In the genomic region with DNA sequence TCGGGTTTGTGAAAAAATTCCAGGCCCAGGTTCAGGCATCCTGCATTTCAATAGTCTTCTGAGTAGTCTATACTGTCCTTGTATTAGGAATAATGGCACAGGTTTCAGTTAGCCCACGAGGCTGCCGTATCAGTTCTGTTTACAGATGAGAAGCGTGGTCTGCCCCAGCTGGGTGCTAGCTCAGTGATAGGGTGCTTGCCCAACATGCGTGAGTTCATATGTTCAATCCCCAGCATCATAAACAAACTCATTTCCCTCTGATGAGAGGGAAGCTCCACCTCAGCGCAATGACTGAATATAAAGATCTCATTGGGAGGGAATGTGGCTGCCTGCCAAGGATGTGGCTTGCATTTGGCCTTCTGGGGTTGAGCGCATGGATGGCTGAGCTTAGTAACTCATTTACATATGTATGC, we compare ENCODE assay signal across 9 mouse cellular contexts. TPM values are rescaled to one million over a fixed set of nuclear protein-coding genes. Genes with fewer than 3 reads are reported as not detected.
DNase-seq lines count a peak whose midpoint lies in the region; ATAC-seq and TF ChIP-seq lines count a peak whose summit lies in the region.
"Had no signal": no experiment of that assay in that cellular context is flagged by ENCODE, and none has a peak within 500 bp of the region (broad histone marks: within the 10 kb centered on the region; RNA-seq: fewer than 3 reads in every experiment).

No protein-coding gene starts in this region.

- ATAC-seq in intestine, embryonic 14.5 days (replicated peaks; ENCODE audit: low FRiP score, low TSS enrichment, low read depth), result no peak
- ATAC-seq in intestine, postnatal 0 days, result no peak
- peak; percentile 25; the same call in 1 of the 2 replicates for ATAC-seq in liver, embryonic 13.5 days (ENCODE audit: low read depth)

- H3K9me3 ChIP-seq in intestine, embryonic 14.5 days (ENCODE audit: control insufficient read depth, low read length), result no peaks in the 10 kb centered on the region
- H3K9me3 ChIP-seq in intestine, postnatal 0 days (ENCODE audit: control insufficient read depth), result no peaks in the 10 kb centered on the region
- no peaks in the 10 kb centered on the region for H3K9me3 ChIP-seq in MEL (replicated peaks; ENCODE audit: insufficient read depth, low read length)
- H3K9me3 ChIP-seq in liver, embryonic 13.5 days (replicated peaks), result no peaks in the 10 kb centered on the region
- H3K9me3 ChIP-seq: heart, embryonic 13.5 days had no signal

- WGBS in intestine, embryonic 14.5 days, result 70% methylated on average over 7 of the region's 7 CpGs
- 55% methylated on average over 7 of the region's 7 CpGs for WGBS in intestine, postnatal 0 days
- 39% methylated on average over 7 of the region's 7 CpGs for WGBS in liver, embryonic 13.5 days (ENCODE audit: insufficient replicate concordance)

- no peak overlapping the region for H3K27ac ChIP-seq in intestine, embryonic 14.5 days (ENCODE audit: low read depth)
- H3K27ac ChIP-seq in intestine, postnatal 0 days (ENCODE audit: low read depth, low read length), result no peak overlapping the region
- H3K27ac ChIP-seq in MEL (ENCODE audit: control insufficient read depth, low read depth, low read length), result peak overlapping the region; percentile 39
- no peak overlapping the region for H3K27ac ChIP-seq in liver, embryonic 13.5 days
- H3K27ac ChIP-seq: heart, embryonic 13.5 days had no signal

- H3K9ac ChIP-seq in intestine, embryonic 14.5 days (ENCODE audit: low read length), result no peak overlapping the region
- no peak overlapping the region for H3K9ac ChIP-seq in intestine, postnatal 0 days (ENCODE audit: low read depth, low read length)
- no peak overlapping the region for H3K9ac ChIP-seq in MEL (ENCODE audit: control insufficient read depth, low read depth, low read length, poor library complexity, severe bottlenecking)
- no peak overlapping the region for H3K9ac ChIP-seq in liver, embryonic 13.5 days

- no peak overlapping the region for H3K4me2 ChIP-seq in intestine, embryonic 14.5 days (ENCODE audit: low read length)
- H3K4me2 ChIP-seq in intestine, postnatal 0 days (replicated peaks; ENCODE audit: low read depth), result no peak overlapping the region
- no peak overlapping the region for H3K4me2 ChIP-seq in liver, embryonic 13.5 days
- H3K4me2 ChIP-seq: heart, embryonic 13.5 days had no signal

- H3K79me2 ChIP-seq in MEL (ENCODE audit: control insufficient read depth, insufficient read depth, low read length, poor library complexity), result no peaks in the 10 kb centered on the region

- peaks cover 5% of the 10 kb centered on the region; the same call in 1 of the 2 replicates for H3K36me3 ChIP-seq in intestine, embryonic 14.5 days (ENCODE audit: control insufficient read depth, insufficient read depth, low read length)
- H3K36me3 ChIP-seq in intestine, postnatal 0 days (ENCODE audit: control insufficient read depth, insufficient read depth), result peaks cover 9% of the 10 kb centered on the region
- peaks cover 0 to 13% of the 10 kb centered on the region in 2 experiments; a peak in 2 of 4 replicates for H3K36me3 ChIP-seq in MEL (ENCODE audit: control insufficient read depth in 1 of 2, insufficient read depth in 2 of 2, low read length in 2 of 2)
- H3K36me3 ChIP-seq in liver, embryonic 13.5 days, result no peaks in the 10 kb centered on the region
- H3K36me3 ChIP-seq: heart, embryonic 13.5 days had no signal

- no peak for TF ChIP-seq CTCF in intestine, postnatal 0 days (IDR thresholded peaks at IDR 0.05; ENCODE audit: low read depth)
- TF ChIP-seq CTCF in MEL (IDR thresholded peaks at IDR 0.05 in 2 of 3, conservative IDR thresholded peaks at IDR 0.05 in 1 of 3; ENCODE audit: control insufficient read depth in 1 of 3, insufficient read depth in 1 of 3, low read depth in 2 of 3, low read length in 3 of 3, poor library complexity in 1 of 3, severe bottlenecking in 1 of 3), result no peak

- no peaks in the 10 kb centered on the region for H3K4me1 ChIP-seq in intestine, embryonic 14.5 days (replicated peaks; ENCODE audit: control insufficient read depth, insufficient read depth, low read length)
- H3K4me1 ChIP-seq in intestine, postnatal 0 days (replicated peaks; ENCODE audit: control insufficient read depth, insufficient read depth, low read length), result 0 out of 2 replicates have a peak, but pooled peaks cover 2% of the 10 kb centered on the region
- H3K4me1 ChIP-seq in MEL (ENCODE audit: control insufficient read depth in 1 of 2, insufficient read depth in 2 of 2, low read length in 2 of 2), result peaks cover 4 to 20% of the 10 kb centered on the region in 2 experiments
- H3K4me1 ChIP-seq in liver, embryonic 13.5 days (replicated peaks), result peaks cover 23% of the 10 kb centered on the region

- peak; percentile 59 for DNase-seq in intestine, embryonic 14.5 days (ENCODE audit: low spot score)
- DNase-seq in MEL (ENCODE audit: low read depth, low spot score), result peak; percentile 89
- peak; percentile 36 to 70 for DNase-seq in cerebellum, postnatal 25 days
- no peak for DNase-seq in liver, embryonic 13.5 days
- no peak for DNase-seq in embryo, embryonic 11 days
- no peak for DNase-seq in thymus, postnatal 4 days
- DNase-seq in c-Kit-positive CD71-positive TER-119-positive erythroid progenitor cells, embryonic 14.5 days (ENCODE audit: low spot score), result no peak

- H3K4me3 ChIP-seq in intestine, embryonic 14.5 days (ENCODE audit: low read depth, low read length), result no peak overlapping the region
- H3K4me3 ChIP-seq in intestine, postnatal 0 days (ENCODE audit: low read depth, low read length), result no peak overlapping the region
- no peak overlapping the region for H3K4me3 ChIP-seq in MEL (ENCODE audit: control insufficient read depth in 1 of 2, insufficient read depth in 1 of 2, low read depth in 2 of 2, low read length in 2 of 2)
- H3K4me3 ChIP-seq in liver, embryonic 13.5 days (replicated peaks), result no peak overlapping the region
- H3K4me3 ChIP-seq: heart, embryonic 13.5 days had no signal

- no peaks in the 10 kb centered on the region for H3K27me3 ChIP-seq in intestine, embryonic 14.5 days (replicated peaks; ENCODE audit: control insufficient read depth, insufficient read depth, low read length)
- H3K27me3 ChIP-seq in intestine, postnatal 0 days (replicated peaks; ENCODE audit: control insufficient read depth, insufficient read depth, low read length), result no peaks in the 10 kb centered on the region
- no peaks in the 10 kb centered on the region for H3K27me3 ChIP-seq in MEL (ENCODE audit: control insufficient read depth in 1 of 2, insufficient read depth in 2 of 2, low read length in 2 of 2)
- H3K27me3 ChIP-seq in liver, embryonic 13.5 days, result no peaks in the 10 kb centered on the region
- H3K27me3 ChIP-seq: heart, embryonic 13.5 days had no signal

- no peak for TF ChIP-seq POLR2A in MEL (IDR thresholded peaks at IDR 0.05; ENCODE audit: control insufficient read depth in 1 of 2, insufficient read depth in 1 of 2, low read depth in 1 of 2, low read length in 2 of 2, poor library complexity in 1 of 2)

- no peak; a peak in 1 of 4 replicates for TF ChIP-seq EP300 in MEL (IDR thresholded peaks at IDR 0.05; ENCODE audit: low read depth in 1 of 2, low read length in 2 of 2)

- TF ChIP-seq RAD21 in MEL (IDR thresholded peaks at IDR 0.05; ENCODE audit: low read depth, low read length), result no peak

TF ChIP-seq in MEL, 35 proteins besides CTCF, POLR2A, EP300 and RAD21 (continues in another document):
- TF ChIP-seq JUND (IDR thresholded peaks at IDR 0.05; ENCODE audit: low read depth, low read length) (no peak), GABPA (IDR thresholded peaks at IDR 0.05; ENCODE audit: low read depth, low read length) (no peak), E2F4 (IDR thresholded peaks at IDR 0.05; ENCODE audit: borderline replicate concordance, low read depth, low read length) (no peak), RCOR1 (IDR thresholded peaks at IDR 0.05; ENCODE audit: low read depth, low read length) (peak; percentile 7; the same call in 1 of the 2 replicates), MAFK (IDR thresholded peaks at IDR 0.05; ENCODE audit: borderline replicate concordance, low read depth, low read length) (no peak), MYC (IDR thresholded peaks at IDR 0.05; ENCODE audit: low read depth, low read length) (peak; percentile 57; the same call in 1 of the 2 replicates), ETS1 (IDR thresholded peaks at IDR 0.05; ENCODE audit: low read depth, low read length) (0 out of 2 replicates have a peak, but pooled peaks have one; percentile 49), MEF2A (IDR thresholded peaks at IDR 0.05; ENCODE audit: extremely low read depth, insufficient replicate concordance, low read depth, low read length, poor library complexity, severe bottlenecking) (no peak), MYB (IDR thresholded peaks at IDR 0.05; ENCODE audit: low read depth, low read length) (no peak), MAZ (IDR thresholded peaks at IDR 0.05; ENCODE audit: low read depth, low read length) (0 out of 2 replicates have a peak, but pooled peaks have one; percentile 39), TAL1 (IDR thresholded peaks at IDR 0.05; ENCODE audit: low read length) (no peak), ZMIZ1 (IDR thresholded peaks at IDR 0.05; ENCODE audit: low read depth, low read length) (no peak), GATA1 (IDR thresholded peaks at IDR 0.05; ENCODE audit: low read depth, low read length) (no peak), POLR2AphosphoS5 (IDR thresholded peaks at IDR 0.05; ENCODE audit: borderline replicate concordance, low read depth, low read length) (no peak), MXI1 (IDR thresholded peaks at IDR 0.05; ENCODE audit: low read depth, low read length) (peak; percentile 71), MAX (IDR thresholded peaks at IDR 0.05; ENCODE audit: low read length) (peak; percentile 68; the same call in 1 of the 2 replicates), ZKSCAN1 (IDR thresholded peaks at IDR 0.05; ENCODE audit: low read depth, low read length) (no peak), KAT2A (conservative IDR thresholded peaks at IDR 0.05; ENCODE audit: low read depth, low read length) (no peak)

RNA-seq across cellular contexts. Expression of a gene that starts 47.4 kb away (rescaled TPM):
- polyA plus RNA-seq in intestine, embryonic 14.5 days (2014; fragmentation: Nextera tagmentation; extraction: Ambion mirVana), result 6.3 and 8.1 TPM in 2 replicates
- polyA plus RNA-seq in intestine, postnatal 0 days (2015; fragmentation: Nextera tagmentation; extraction: Ambion mirVana), result 1.9 and 4.0 TPM in 2 replicates
- total RNA-seq in MEL (2012; rRNA removed), result 0.42 and 0.73 TPM in 2 replicates
- polyA plus RNA-seq in MEL (2012; ENCODE audit: insufficient read depth in 1 of 2, insufficient read length in 2 of 2, low read depth in 1 of 2, low replicate concordance in 2 of 2, missing spikeins in 1 of 2), result under 1 TPM in 1 of 2 experiments, not detected in 1; 0.72 TPM
- 3.4 and 4.4 TPM in 2 replicates for polyA plus RNA-seq in liver, embryonic 13.5 days (2015; fragmentation: Nextera tagmentation; extraction: Ambion mirVana)

RNA-seq across cellular contexts. Expression of a gene that starts 56.5 kb away (rescaled TPM):
- polyA plus RNA-seq in intestine, embryonic 14.5 days (2014; fragmentation: Nextera tagmentation; extraction: Ambion mirVana), result 0.23 TPM in 1 of 2 replicates, not detected in the other
- polyA plus RNA-seq in intestine, postnatal 0 days (2015; fragmentation: Nextera tagmentation; extraction: Ambion mirVana), result not detected in 2 replicates
- not detected in 2 replicates for total RNA-seq in MEL (2012; rRNA removed)
- not detected for polyA plus RNA-seq in MEL (2012; ENCODE audit: insufficient read depth in 1 of 2, insufficient read length in 2 of 2, low read depth in 1 of 2, low replicate concordance in 2 of 2, missing spikeins in 1 of 2)
- polyA plus RNA-seq in liver, embryonic 13.5 days (2015; fragmentation: Nextera tagmentation; extraction: Ambion mirVana), result not detected in 2 replicates
- polyA plus RNA-seq: heart, embryonic 13.5 days had no signal

Comparison
In these comparisons a context has a peak if more than half of its experiments do, and no peak if none do; other contexts are left out.
1. DNase-seq: peak in intestine, embryonic 14.5 days (single experiment), MEL (single experiment) and cerebellum, postnatal 25 days (2 of 2); none in liver, embryonic 13.5 days (single experiment), embryo, embryonic 11 days (single experiment), thymus, postnatal 4 days (single experiment) and c-Kit-positive CD71-positive TER-119-positive erythroid progenitor cells, embryonic 14.5 days (single experiment).